Mouse (Mus musculus) CH12.LX (cell line): ENCODE data around the gene Gm27021.

Experiments
- CTCF ChIP-seq, 2 experiments: IDR thresholded peaks in 1 of 2; conservative IDR thresholded peaks in 1 of 2; 2 replicates each; pipeline ENCODE4 v1.5.1; 2011 to 2012; ENCODE audit warnings: low read depth in 2 of 2, low read length in 2 of 2, improper control_type of control experiment in 1 of 2, inconsistent platforms in 1 of 2, mild to moderate bottlenecking in 1 of 2, moderate library complexity in 1 of 2
- E2F4 ChIP-seq: IDR thresholded peaks from 2 replicates; pipeline ENCODE4 v1.6.1; 2011; ENCODE audit warnings: low read depth, low read length, improper control_type of control experiment; ENCODE audit not compliant: insufficient replicate concordance
- GABPA ChIP-seq: IDR thresholded peaks from 2 replicates; pipeline ENCODE4 v1.6.1; 2012; ENCODE audit warnings: low read depth, low read length, improper control_type of control experiment, inconsistent platforms; ENCODE audit not compliant: insufficient replicate concordance
- HCFC1 ChIP-seq: IDR thresholded peaks from 2 replicates; pipeline ENCODE4 v1.6.1; 2012; ENCODE audit warnings: low read depth, mild to moderate bottlenecking, inconsistent platforms, low read length, improper control_type of control experiment
- JUND ChIP-seq: conservative IDR thresholded peaks from 2 replicates; pipeline ENCODE4 v1.6.1; 2011; ENCODE audit warnings: low read depth, low read length, improper control_type of control experiment
- MAX ChIP-seq: IDR thresholded peaks from 2 replicates; pipeline ENCODE4 v1.6.1; 2011; ENCODE audit warnings: low read length, improper control_type of control experiment
- MXI1 ChIP-seq: IDR thresholded peaks from 2 replicates; pipeline ENCODE4 v1.6.1; 2011; ENCODE audit warnings: mild to moderate bottlenecking, low read depth, low read length, improper control_type of control experiment
- POLR2A ChIP-seq: IDR thresholded peaks from 2 replicates; pipeline ENCODE4 v1.6.1; 2011; ENCODE audit warnings: low read depth, mild to moderate bottlenecking, improper control_type of control experiment, low read length
- SIN3A ChIP-seq: IDR thresholded peaks from 2 replicates; pipeline ENCODE4 v1.6.1; 2012; ENCODE audit warnings: low read length, improper control_type of control experiment, inconsistent platforms
- ZMIZ1 ChIP-seq: IDR thresholded peaks from 2 replicates; pipeline ENCODE4 v1.6.1; 2012; ENCODE audit warnings: low read depth, mild to moderate bottlenecking, inconsistent platforms, low read length, improper control_type of control experiment

DNA sequence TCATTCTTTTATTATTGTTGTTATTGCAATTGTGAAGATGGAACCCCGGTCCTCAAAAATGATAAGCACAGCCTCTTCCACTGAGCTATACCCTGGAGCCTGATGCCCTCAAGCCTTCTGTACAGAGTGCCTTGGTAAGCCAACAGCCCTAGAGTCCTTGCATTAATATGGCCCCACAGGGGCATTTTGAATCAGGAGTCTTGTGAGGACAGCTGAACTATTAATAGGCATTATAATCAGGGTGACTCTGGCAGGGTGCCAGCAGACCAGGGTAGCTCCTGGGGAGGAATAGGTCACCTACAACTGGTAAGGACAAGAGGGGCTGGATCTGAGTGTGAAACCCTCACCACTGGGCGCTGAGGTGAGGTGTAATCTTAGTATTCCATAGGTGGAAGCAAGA is 78.0 kb downstream of the Gm27021 start:
- TF ChIP-seq POLR2A (no peak), CTCF (conservative IDR thresholded peaks at IDR 0.05 in 1 of 2, IDR thresholded peaks at IDR 0.05 in 1 of 2; ENCODE audit: low read depth in 2 of 2, low read length in 2 of 2) (no peak), E2F4 (no peak), JUND (no peak), MAX (no peak), GABPA (no peak), ZMIZ1 (no peak), SIN3A (no peak), HCFC1 (no peak), MXI1 (no peak)
